Mouse (Mus musculus): Measurements from ENCODE around the gene Zdhhc1.

The Zdhhc1 gene

GRCm38 (mm10) chr8:105461085-105461803 is 35.5 kb downstream of the Zdhhc1 start:
- DNase-seq (ENCODE audit: low spot score): no peak

GRCm38 (mm10) chr8:105455218-105455617 is 41.5 kb downstream of the Zdhhc1 start:
- DNase-seq (ENCODE audit: low spot score): no peak

- no peak for DNase-seq (ENCODE audit: low spot score)
These were observed 42.6 kb downstream of the Zdhhc1 start for GRCm38 (mm10) chr8:105454088-105454487.

- peak; percentile 46 for DNase-seq (ENCODE audit: low spot score)
These were observed 43.4 kb downstream of the Zdhhc1 start for GRCm38 (mm10) chr8:105453296-105453695.

- no peak for DNase-seq (ENCODE audit: low spot score)
These were observed 44.6 kb downstream of the Zdhhc1 start for GRCm38 (mm10) chr8:105451903-105452603.

GRCm38 (mm10) chr8:105450977-105451376 is 45.7 kb downstream of the Zdhhc1 start:
- DNase-seq (ENCODE audit: low spot score): no peak

GRCm38 (mm10) chr8:105448596-105448995 is 48.1 kb downstream of the Zdhhc1 start:
- DNase-seq (ENCODE audit: low spot score): no peak

GRCm38 (mm10) chr8:105448188-105448587 is 48.5 kb downstream of the Zdhhc1 start:
- DNase-seq (ENCODE audit: low spot score): no peak

GRCm38 (mm10) chr8:105446127-105446552 is 50.6 kb downstream of the Zdhhc1 start:
- no peak for DNase-seq (ENCODE audit: low spot score)

GRCm38 (mm10) chr8:105445296-105446126 is 51.2 kb downstream of the Zdhhc1 start:
- no peak for DNase-seq (ENCODE audit: low spot score)

- peak; percentile 88 for DNase-seq (ENCODE audit: low spot score)
These were observed 54.0 kb downstream of the Zdhhc1 start for GRCm38 (mm10) chr8:105442661-105443060.

GRCm38 (mm10) chr8:105441433-105441832 is 55.3 kb downstream of the Zdhhc1 start:
- DNase-seq (ENCODE audit: low spot score): no peak

GRCm38 (mm10) chr8:105438865-105439264 is 57.8 kb downstream of the Zdhhc1 start:
- DNase-seq (ENCODE audit: low spot score): no peak

- no peak for DNase-seq (ENCODE audit: low spot score)
These were observed 59.5 kb downstream of the Zdhhc1 start for GRCm38 (mm10) chr8:105437078-105437748.

GRCm38 (mm10) chr8:105436218-105436617 is 60.5 kb downstream of the Zdhhc1 start:
- peak; percentile 79 for DNase-seq (ENCODE audit: low spot score)

GRCm38 (mm10) chr8:105434136-105434535 is 62.6 kb downstream of the Zdhhc1 start:
- DNase-seq (ENCODE audit: low spot score): no peak

GRCm38 (mm10) chr8:105433511-105433910 is 63.2 kb downstream of the Zdhhc1 start:
- peak; percentile 74 for DNase-seq (ENCODE audit: low spot score)

- peak; percentile 71 for DNase-seq (ENCODE audit: low spot score)
These were observed 63.7 kb downstream of the Zdhhc1 start for GRCm38 (mm10) chr8:105433021-105433420.

GRCm38 (mm10) chr8:105431743-105432515 is 64.8 kb downstream of the Zdhhc1 start:
- DNase-seq (ENCODE audit: low spot score): no peak

GRCm38 (mm10) chr8:105426878-105427277 is 69.8 kb downstream of the Zdhhc1 start:
- no peak for DNase-seq (ENCODE audit: low spot score)
